Mouse (Mus musculus): ENCODE measurements around the gene Thrb.

DNA sequence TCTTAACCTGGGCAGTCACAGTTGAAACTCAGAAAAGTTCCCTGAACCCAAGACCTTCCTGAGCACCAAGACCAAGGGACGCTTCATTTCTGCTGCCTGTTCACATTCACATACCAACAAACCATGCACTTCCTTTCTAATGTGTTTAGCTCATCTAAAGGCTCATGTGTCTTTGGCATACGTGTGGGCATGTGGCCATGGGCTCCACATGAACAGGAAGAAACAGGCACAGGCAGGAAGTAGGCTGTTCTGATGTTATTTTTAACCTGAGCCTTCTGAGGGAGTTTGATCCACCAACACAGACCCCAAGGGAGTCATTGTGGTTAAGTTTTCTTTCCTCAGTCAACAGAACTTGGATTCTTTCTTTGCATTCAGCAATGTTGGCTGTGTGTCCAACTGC, 341.8 kb downstream of the Thrb start:
- no peak for TF ChIP-seq CTCF (conservative IDR thresholded peaks at IDR 0.05; ENCODE audit: insufficient read depth, insufficient read length, low read depth, low read length)
- no peak for TF ChIP-seq POLR2A (IDR thresholded peaks at IDR 0.05; ENCODE audit: low read depth, low read length)
